Mouse (Mus musculus) brain, embryonic 14.5 days (tissue): ENCODE results near the gene Vav2.

Experiments used
- CTCF ChIP-seq: fragments of 200-500 bp; IDR thresholded peaks from 2 replicates; pipeline ENCODE4 v1.5.1; 2012; ENCODE audit warnings: inconsistent platforms, mild to moderate bottlenecking, moderate library complexity, borderline replicate concordance; ENCODE audit not compliant: insufficient read depth, insufficient read length; ENCODE audit errors: extremely low read depth
- POLR2A ChIP-seq: fragments of 200-500 bp; IDR thresholded peaks from 2 replicates; pipeline ENCODE4 v1.6.1; 2012; ENCODE audit warnings: mild to moderate bottlenecking, inconsistent platforms, borderline replicate concordance; ENCODE audit not compliant: poor library complexity, insufficient read depth, insufficient read length, severe bottlenecking; ENCODE audit errors: extremely low read depth

- TF ChIP-seq POLR2A (no peak), CTCF (no peak)
These were observed 43.7 kb upstream of the Vav2 start for GRCm38 (mm10) chr2:27470535-27470934.
